Mouse (Mus musculus) spleen, adult 2 months (tissue): ENCODE measurements around the gene Arl4c.

Experiments used
- CTCF ChIP-seq: fragments of 200-500 bp; IDR thresholded peaks from 2 replicates; pipeline ENCODE4 v1.5.1; 2011; ENCODE audit warnings: mild to moderate bottlenecking, inconsistent platforms; ENCODE audit not compliant: insufficient read depth, insufficient read length, insufficient replicate concordance; ENCODE audit errors: extremely low read depth
- POLR2A ChIP-seq: fragments of 200-500 bp; IDR thresholded peaks from 2 replicates; pipeline ENCODE4 v1.6.1; 2011; ENCODE audit warnings: low read depth, low read length, inconsistent platforms

DNA sequence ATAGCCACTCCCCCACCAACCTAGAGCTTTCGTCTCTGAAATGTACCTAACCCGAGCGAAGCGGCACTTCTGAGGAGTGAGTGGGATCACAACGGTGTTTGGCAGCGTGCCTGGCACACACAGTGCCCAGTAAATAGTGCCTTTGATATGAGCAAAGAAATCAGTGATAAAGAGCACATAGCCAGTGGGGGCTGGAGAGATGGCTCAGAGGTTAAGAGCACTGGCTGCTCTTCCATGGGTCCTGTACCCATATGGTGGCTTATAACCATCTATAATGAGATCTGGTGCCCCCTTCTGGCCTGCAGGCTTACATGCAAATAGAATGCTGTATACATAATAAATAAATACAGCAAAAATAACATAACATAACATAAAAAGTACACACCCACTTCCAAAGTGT is 3.0 kb upstream of the Arl4c start:
- no peak for TF ChIP-seq CTCF
- TF ChIP-seq POLR2A, result no peak
